Mouse (Mus musculus) neural tube, embryonic 15.5 days (tissue): ENCODE results near the gene Ubb. TPM values are rescaled to one million over a fixed set of nuclear protein-coding genes. Genes with fewer than 3 reads are reported as not detected.
"Not testable (repeated sequence)": the region's sequence is repeated elsewhere in the genome, so short reads cannot be mapped to it uniquely, and the experiment has no call there.

ENCODE experiments used
- ATAC-seq: fragments of 200-750 bp; cut with Nextera tagmentation; 2 replicates; pipeline ENCODE4 v1.8.0; 2017; ENCODE audit warnings: mild to moderate bottlenecking, moderate TSS enrichment, moderate library complexity; ENCODE audit not compliant: low FRiP score
- H3K27ac ChIP-seq: fragments of 300-500 bp; sonication (generic); replicated peaks from 2 replicates; pipeline ENCODE4 v1.5.1; 2015; ENCODE audit warnings: mild to moderate bottlenecking, inconsistent platforms
- H3K27me3 ChIP-seq: fragments of 300-500 bp; sonication (generic); replicated peaks from 2 replicates; pipeline ENCODE4 v1.6.1; 2015; ENCODE audit warnings: inconsistent platforms
- H3K36me3 ChIP-seq: fragments of 300-500 bp; sonication (generic); 2 replicates; pipeline ENCODE4 v1.6.1; 2015; ENCODE audit warnings: inconsistent platforms
- H3K4me1 ChIP-seq: fragments of 300-500 bp; sonication (generic); 2 replicates; pipeline ENCODE4 v1.6.1; 2015; ENCODE audit warnings: inconsistent platforms
- H3K4me2 ChIP-seq: fragments of 300-500 bp; sonication (generic); 2 replicates; pipeline ENCODE4 v1.6.1; 2015; ENCODE audit warnings: inconsistent platforms, mild to moderate bottlenecking, moderate library complexity
- H3K4me3 ChIP-seq: fragments of 300-500 bp; sonication (generic); replicated peaks from 2 replicates; pipeline ENCODE4 v1.5.1; 2015; ENCODE audit warnings: mild to moderate bottlenecking, inconsistent platforms
- H3K9ac ChIP-seq: fragments of 300-500 bp; sonication (generic); replicated peaks from 2 replicates; pipeline ENCODE4 v1.6.1; 2015; ENCODE audit warnings: mild to moderate bottlenecking, inconsistent platforms
- H3K9me3 ChIP-seq: fragments of 300-500 bp; sonication (generic); replicated peaks from 2 replicates; pipeline ENCODE4 v1.6.1; 2016; ENCODE audit warnings: inconsistent platforms
- WGBS: fragments of 180-500 bp; shearing (Covaris S2); methylation state at CpG from one replicate; pipeline ENCODE4 v1.1.7; 2015; ENCODE audit warnings: mixed read lengths; 5-methylcytosine and 5-hydroxymethylcytosine counted together
- polyA plus RNA-seq: library from polyadenylated mRNA; unstranded; fragments of >200 nt; fragmentation: Nextera tagmentation; extraction: Ambion mirVana; gene quantifications from 2 replicates; pipeline ENCODE4 v1.2.1, GENCODE M21; 2015

Ubb gene
- 4,120 and 4,434 TPM in 2 replicates for polyA plus RNA-seq

GRCm38 (mm10) chr11:62550727-62551225, at the start of gene Ubb:
Gene Ubb (plus strand): TSS chr11:62551171.
- Histone ChIP-seq H3K36me3 (0 out of 2 replicates have a peak, but pooled peaks cover 7% of the 10 kb centered on the region), H3K27ac (peak within 1 kb of the TSS; percentile 99)
- WGBS = under 1% methylated on average over 40 of the region's 40 CpGs

GRCm38 (mm10) chr11:62507683-62508082, 43.3 kb upstream of the Ubb start:
- 78% methylated on average over 4 of the region's 4 CpGs for WGBS

More at GRCm38 (mm10) chr11:62550727-62551225, at the start of gene Ubb:
- peaks cover 39% of the 10 kb centered on the region for H3K4me1 ChIP-seq
- ATAC-seq = peak; percentile 98
- peak within 1 kb of the TSS; percentile 97 for H3K9ac ChIP-seq
- H3K4me3 ChIP-seq = peak within 1 kb of the TSS; percentile 71
- no peaks in the 10 kb centered on the region for H3K27me3 ChIP-seq
- H3K9me3 ChIP-seq = no peaks in the 10 kb centered on the region
- peak within 1 kb of the TSS; percentile 74 for H3K4me2 ChIP-seq

GRCm38 (mm10) chr11:62508365-62508764, 42.6 kb upstream of the Ubb start:
- H3K27me3 ChIP-seq, H3K9me3 ChIP-seq, ATAC-seq, H3K9ac ChIP-seq, H3K27ac ChIP-seq, H3K36me3 ChIP-seq, H3K4me2 ChIP-seq, H3K4me3 ChIP-seq, H3K4me1 ChIP-seq: not testable (repeated sequence)
- 97% methylated on average over 13 of the region's 13 CpGs for WGBS

More at GRCm38 (mm10) chr11:62507683-62508082, 43.3 kb upstream of the Ubb start:
- Histone ChIP-seq H3K27ac (no peak overlapping the region), H3K36me3 (no peaks in the 10 kb centered on the region; the same call in 1 of the 2 replicates), H3K4me2 (no peak overlapping the region), H3K9ac (no peak overlapping the region), H3K4me3 (no peak overlapping the region), H3K4me1 (no peaks in the 10 kb centered on the region), H3K27me3 (no peaks in the 10 kb centered on the region), H3K9me3 (no peaks in the 10 kb centered on the region)
- ATAC-seq = no peak

- ATAC-seq, H3K4me3 ChIP-seq: not testable (repeated sequence)
Observed at GRCm38 (mm10) chr11:62508816-62509215, 42.2 kb upstream of the Ubb start.

GRCm38 (mm10) chr11:62509571-62509970, 41.4 kb upstream of the Ubb start:
- H3K27ac ChIP-seq = no peak overlapping the region
- no peak for ATAC-seq
- H3K4me1 ChIP-seq = no peaks in the 10 kb centered on the region
- H3K9ac ChIP-seq = no peak overlapping the region
- no peaks in the 10 kb centered on the region for H3K27me3 ChIP-seq
- H3K36me3 ChIP-seq = no peaks in the 10 kb centered on the region; the same call in 1 of the 2 replicates
- no peaks in the 10 kb centered on the region for H3K9me3 ChIP-seq
- H3K4me2 ChIP-seq = no peak overlapping the region
- WGBS = 87% methylated on average over 3 of the region's 3 CpGs
- H3K4me3 ChIP-seq = no peak overlapping the region

More at GRCm38 (mm10) chr11:62508816-62509215, 42.2 kb upstream of the Ubb start:
- not testable (repeated sequence) for H3K27me3 ChIP-seq, H3K9me3 ChIP-seq, H3K27ac ChIP-seq, H3K4me1 ChIP-seq, H3K36me3 ChIP-seq, H3K9ac ChIP-seq, H3K4me2 ChIP-seq
- 95% methylated on average over 5 of the region's 5 CpGs for WGBS

- WGBS = 91% methylated on average over 5 of the region's 5 CpGs
- H3K4me2 ChIP-seq = no peak overlapping the region
- H3K36me3 ChIP-seq = no peaks in the 10 kb centered on the region; the same call in 1 of the 2 replicates
- no peaks in the 10 kb centered on the region for H3K4me1 ChIP-seq
- H3K4me3 ChIP-seq = no peak overlapping the region
- H3K27ac ChIP-seq = no peak overlapping the region
- no peaks in the 10 kb centered on the region for H3K27me3 ChIP-seq
- no peaks in the 10 kb centered on the region for H3K9me3 ChIP-seq
- H3K9ac ChIP-seq = no peak overlapping the region
- ATAC-seq = no peak
Observed at GRCm38 (mm10) chr11:62510956-62511355, 40.0 kb upstream of the Ubb start.

- no peaks in the 10 kb centered on the region for H3K4me1 ChIP-seq
- no peak overlapping the region for H3K4me2 ChIP-seq
- H3K9ac ChIP-seq = no peak overlapping the region
- H3K27ac ChIP-seq = no peak overlapping the region
- H3K36me3 ChIP-seq = no peaks in the 10 kb centered on the region; the same call in 1 of the 2 replicates
- H3K9me3 ChIP-seq = no peaks in the 10 kb centered on the region
- no peak overlapping the region for H3K4me3 ChIP-seq
- WGBS = 72% methylated on average over 13 of the region's 13 CpGs
- ATAC-seq = no peak
- H3K27me3 ChIP-seq = no peaks in the 10 kb centered on the region
Observed at GRCm38 (mm10) chr11:62511444-62512202, 39.3 kb upstream of the Ubb start.

GRCm38 (mm10) chr11:62512529-62513080, 38.4 kb upstream of the Ubb start:
- H3K36me3 ChIP-seq = no peaks in the 10 kb centered on the region; the same call in 1 of the 2 replicates
- no peak for ATAC-seq
- H3K4me3 ChIP-seq = no peak overlapping the region
- no peak overlapping the region for H3K9ac ChIP-seq
- 84% methylated on average over 8 of the region's 8 CpGs for WGBS
- H3K4me2 ChIP-seq = no peak overlapping the region
- H3K9me3 ChIP-seq = no peaks in the 10 kb centered on the region
- no peaks in the 10 kb centered on the region for H3K4me1 ChIP-seq
- no peaks in the 10 kb centered on the region for H3K27me3 ChIP-seq
- H3K27ac ChIP-seq = no peak overlapping the region

GRCm38 (mm10) chr11:62513311-62513710, 37.7 kb upstream of the Ubb start:
- H3K27me3 ChIP-seq = no peaks in the 10 kb centered on the region
- no peak overlapping the region for H3K4me2 ChIP-seq
- 65% methylated on average over 6 of the region's 6 CpGs for WGBS
- no peaks in the 10 kb centered on the region for H3K4me1 ChIP-seq
- no peak overlapping the region for H3K9ac ChIP-seq
- no peaks in the 10 kb centered on the region for H3K9me3 ChIP-seq
- no peaks in the 10 kb centered on the region; the same call in 1 of the 2 replicates for H3K36me3 ChIP-seq
- no peak overlapping the region for H3K4me3 ChIP-seq
- no peak for ATAC-seq
- no peak overlapping the region for H3K27ac ChIP-seq

- Histone ChIP-seq H3K27me3 (no peaks in the 10 kb centered on the region), H3K36me3 (peaks cover 7% of the 10 kb centered on the region; the same call in 1 of the 2 replicates), H3K4me1 (no peaks in the 10 kb centered on the region), H3K27ac (no peak overlapping the region), H3K4me2 (no peak overlapping the region), H3K9me3 (no peaks in the 10 kb centered on the region), H3K4me3 (no peak overlapping the region), H3K9ac (no peak overlapping the region)
- 28% methylated on average over 2 of the region's 2 CpGs for WGBS
- ATAC-seq = no peak
Observed at GRCm38 (mm10) chr11:62518991-62519390, 32.0 kb upstream of the Ubb start.

GRCm38 (mm10) chr11:62522283-62522682, 28.7 kb upstream of the Ubb start:
- H3K4me2 ChIP-seq = no peak overlapping the region
- H3K36me3 ChIP-seq = peaks cover 32% of the 10 kb centered on the region
- H3K27me3 ChIP-seq = no peaks in the 10 kb centered on the region
- no peak overlapping the region for H3K27ac ChIP-seq
- no peak overlapping the region for H3K4me3 ChIP-seq
- H3K9ac ChIP-seq = no peak overlapping the region
- 70% methylated on average over 2 of the region's 2 CpGs for WGBS
- ATAC-seq = no peak
- H3K9me3 ChIP-seq = no peaks in the 10 kb centered on the region
- no peaks in the 10 kb centered on the region for H3K4me1 ChIP-seq

GRCm38 (mm10) chr11:62537089-62537488, 13.9 kb upstream of the Ubb start:
- H3K4me1 ChIP-seq = peaks cover 20% of the 10 kb centered on the region
- H3K9ac ChIP-seq = no peak overlapping the region
- no peaks in the 10 kb centered on the region for H3K9me3 ChIP-seq
- H3K27ac ChIP-seq = no peak overlapping the region
- no peak overlapping the region for H3K4me3 ChIP-seq
- ATAC-seq = no peak
- H3K27me3 ChIP-seq = no peaks in the 10 kb centered on the region
- WGBS = 80% methylated on average over 8 of the region's 8 CpGs
- H3K4me2 ChIP-seq = peak overlapping the region; percentile 73
- H3K36me3 ChIP-seq = peaks cover 13% of the 10 kb centered on the region
